8 mouse cellular contexts compared by ENCODE assay signal in the genomic region with DNA sequence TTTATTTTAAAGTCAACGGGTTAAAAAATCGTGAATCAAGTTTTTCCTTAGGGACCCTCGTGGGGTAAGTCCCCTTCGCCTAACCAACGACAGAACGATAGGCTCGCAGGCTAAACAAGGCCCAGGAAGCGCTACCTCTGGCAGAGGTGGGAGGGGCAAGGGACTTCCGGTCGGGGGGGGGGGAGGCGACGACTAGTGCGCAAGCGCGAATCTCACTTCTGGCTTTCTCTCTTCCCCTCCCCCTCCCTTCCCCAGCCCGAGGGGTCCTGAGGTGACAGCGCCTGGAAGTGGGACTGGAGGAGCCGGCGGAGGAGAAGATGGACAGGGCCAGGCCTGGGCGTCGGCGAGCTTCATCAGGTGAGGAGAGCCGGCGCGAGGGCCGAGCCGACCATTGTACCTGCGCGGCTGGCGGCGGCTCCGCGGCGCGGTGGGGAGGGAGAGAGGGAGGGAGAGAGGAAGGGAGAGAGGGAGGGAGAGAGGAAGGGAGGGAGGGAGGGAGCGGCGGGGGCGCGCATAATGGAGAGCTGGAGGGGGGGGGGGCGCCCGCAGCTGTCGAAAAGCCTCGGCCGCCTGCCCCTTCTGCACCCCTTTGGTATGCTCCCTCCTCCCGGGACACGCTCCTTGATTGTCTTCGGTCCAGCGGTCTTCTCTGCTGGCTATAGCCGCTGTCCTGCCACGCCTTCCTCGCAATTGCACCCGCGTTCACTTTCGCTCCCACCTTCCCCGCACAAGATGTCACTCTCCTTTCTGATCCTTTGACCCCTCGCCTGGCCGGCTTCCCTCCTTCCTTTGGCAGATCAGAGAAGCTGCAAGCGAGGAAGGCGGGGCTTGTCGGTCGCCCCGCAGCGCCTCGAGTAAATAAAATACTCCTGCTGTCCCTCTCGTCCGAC. TPM values are rescaled to one million over a fixed set of nuclear protein-coding genes. Genes with fewer than 3 reads are reported as not detected.
DNase-seq lines count a peak whose midpoint lies in the region; ATAC-seq lines count a peak whose summit lies in the region.

No protein-coding gene starts in this region.

- no peaks in the 10 kb centered on the region for H3K27me3 ChIP-seq in erythroblast, embryonic 14.5 days (ENCODE audit: control insufficient read depth)
- H3K27me3 ChIP-seq in heart, embryonic 12.5 days (replicated peaks) = no peaks in the 10 kb centered on the region
- H3K27me3 ChIP-seq in kidney, embryonic 16.5 days (ENCODE audit: insufficient read depth, low read length) = no peaks in the 10 kb centered on the region

- peak overlapping the region; percentile 84 for H3K9ac ChIP-seq in heart, embryonic 12.5 days
- H3K9ac ChIP-seq in kidney, embryonic 16.5 days (replicated peaks; ENCODE audit: low read length) = peak overlapping the region; percentile 83

- peak overlapping the region; percentile 90 for H3K27ac ChIP-seq in heart, embryonic 12.5 days (ENCODE audit: poor library complexity, severe bottlenecking)
- peak overlapping the region; percentile 95 for H3K27ac ChIP-seq in kidney, embryonic 16.5 days (ENCODE audit: low read length)

- H3K9me3 ChIP-seq in erythroblast, embryonic 14.5 days (ENCODE audit: control insufficient read depth, low read length) = no peaks in the 10 kb centered on the region
- H3K9me3 ChIP-seq in heart, embryonic 12.5 days (replicated peaks) = no peaks in the 10 kb centered on the region
- no peaks in the 10 kb centered on the region for H3K9me3 ChIP-seq in kidney, embryonic 16.5 days (ENCODE audit: low read length)

- H3K36me3 ChIP-seq in erythroblast, embryonic 14.5 days (ENCODE audit: control insufficient read depth) = peaks cover 36% of the 10 kb centered on the region
- H3K36me3 ChIP-seq in heart, embryonic 12.5 days = 0 out of 2 replicates have a peak, but pooled peaks cover 2% of the 10 kb centered on the region
- no peaks in the 10 kb centered on the region; the same call in 1 of the 2 replicates for H3K36me3 ChIP-seq in kidney, embryonic 16.5 days (ENCODE audit: insufficient read depth, low read length)

- H3K4me3 ChIP-seq in erythroblast, embryonic 14.5 days (replicated peaks) = peak overlapping the region; percentile 70
- H3K4me3 ChIP-seq in heart, embryonic 12.5 days = peak overlapping the region; percentile 80
- H3K4me3 ChIP-seq in kidney, embryonic 16.5 days (ENCODE audit: low read length) = peak overlapping the region; percentile 61

- ATAC-seq in heart, embryonic 12.5 days (ENCODE audit: insufficient number of reproducible peaks, low FRiP score) = peak; percentile 85
- ATAC-seq in kidney, embryonic 16.5 days (ENCODE audit: low FRiP score, low TSS enrichment) = peak; percentile 94
- peak; percentile 79 for ATAC-seq in monocyte, adult 5-6 weeks (replicated peaks; ENCODE audit: insufficient number of reproducible peaks, low FRiP score, low TSS enrichment, poor library complexity, severe bottlenecking)

- peak; percentile 93 for DNase-seq in CD4-positive, CD25-positive, alpha-beta regulatory T cell, adult 2 months (ENCODE audit: low read depth, low spot score)
- peak; percentile 84 for DNase-seq in brain, embryonic 18.5 days (ENCODE audit: low read depth, low spot score)
- DNase-seq in liver = peak; percentile 94
- peak; percentile 77 to 85 for DNase-seq in spleen, postnatal 36 days (ENCODE audit: low spot score in 2 of 2)

- H3K4me1 ChIP-seq in erythroblast, embryonic 14.5 days (ENCODE audit: control insufficient read depth) = peaks cover 70% of the 10 kb centered on the region
- H3K4me1 ChIP-seq in heart, embryonic 12.5 days (replicated peaks) = peaks cover 6% of the 10 kb centered on the region; the same call in 1 of the 2 replicates
- peaks cover 7% of the 10 kb centered on the region; the same call in 1 of the 2 replicates for H3K4me1 ChIP-seq in kidney, embryonic 16.5 days (ENCODE audit: insufficient read depth, low read length)

- H3K4me2 ChIP-seq in heart, embryonic 12.5 days = peak overlapping the region; percentile 66
- peak overlapping the region; percentile 57 for H3K4me2 ChIP-seq in kidney, embryonic 16.5 days (replicated peaks; ENCODE audit: low read depth, low read length)

- under 1% methylated on average over 47 of the region's 66 CpGs for WGBS in heart, embryonic 12.5 days
- WGBS in kidney, embryonic 16.5 days = under 1% methylated on average over 49 of the region's 66 CpGs

RNA-seq across cellular contexts. Expression of a gene that starts 27.3 kb away (rescaled TPM):
- 1.0 and 2.8 TPM in 2 replicates for polyA plus RNA-seq in erythroblast, embryonic 14.5 days (2012)
- 20.8 and 24.8 TPM in 2 replicates for polyA plus RNA-seq in heart, embryonic 12.5 days (2016; fragmentation: Nextera tagmentation; extraction: Ambion mirVana)
- polyA plus RNA-seq in kidney, embryonic 16.5 days (2015; fragmentation: Nextera tagmentation; extraction: Ambion mirVana) = 24.6 and 27.2 TPM in 2 replicates
- 26.3 to 54.9 TPM (median 30.8 TPM) in 3 replicates for total RNA-seq in monocyte, adult 5-6 weeks (2017)

RNA-seq across cellular contexts. Expression of a gene that starts 37.8 kb away (rescaled TPM):
- 0.19 and 0.21 TPM in 2 replicates for polyA plus RNA-seq in erythroblast, embryonic 14.5 days (2012)
- polyA plus RNA-seq in heart, embryonic 12.5 days (2016; fragmentation: Nextera tagmentation; extraction: Ambion mirVana) = 23.0 and 24.3 TPM in 2 replicates
- polyA plus RNA-seq in kidney, embryonic 16.5 days (2015; fragmentation: Nextera tagmentation; extraction: Ambion mirVana) = 27.8 and 28.6 TPM in 2 replicates
- 26.5 to 36.3 TPM (median 32.0 TPM) in 3 replicates for total RNA-seq in monocyte, adult 5-6 weeks (2017)

RNA-seq across cellular contexts. Expression of a gene that starts 45.9 kb away (rescaled TPM):
- 4.4 and 6.3 TPM in 2 replicates for polyA plus RNA-seq in erythroblast, embryonic 14.5 days (2012)
- polyA plus RNA-seq in heart, embryonic 12.5 days (2016; fragmentation: Nextera tagmentation; extraction: Ambion mirVana) = 177 and 180 TPM in 2 replicates
- 210 and 217 TPM in 2 replicates for polyA plus RNA-seq in kidney, embryonic 16.5 days (2015; fragmentation: Nextera tagmentation; extraction: Ambion mirVana)
- total RNA-seq in monocyte, adult 5-6 weeks (2017) = 107 to 153 TPM (median 130 TPM) in 3 replicates

Comparison
In these comparisons a context has a peak if more than half of its experiments do, and no peak if none do; other contexts are left out.
1. Peak in every context shown above with its lines: DNase-seq, ATAC-seq, H3K4me3 ChIP-seq and H3K27ac ChIP-seq.
2. RNA of a gene that starts 37.8 kb away (polyA plus RNA-seq): 27.8 to 28.6 TPM in kidney, embryonic 16.5 days and 23.0 to 24.3 TPM in heart, embryonic 12.5 days; 0.19 to 0.21 TPM in erythroblast, embryonic 14.5 days; every median in the first group is over 10 times any median in the second.
3. RNA of a gene that starts 45.9 kb away (polyA plus RNA-seq): 210 to 217 TPM in kidney, embryonic 16.5 days and 177 to 180 TPM in heart, embryonic 12.5 days; 4.4 to 6.3 TPM in erythroblast, embryonic 14.5 days; every median in the first group is over 10 times any median in the second.